Mouse (Mus musculus): ENCODE measurements at regions not wholly inside any gene's neighbourhood (a gene's known extent, or its start where the extent isn't known, plus 50 kb on each side); places are given as distances from the start of the nearest gene placed in this dataset.

DNA sequence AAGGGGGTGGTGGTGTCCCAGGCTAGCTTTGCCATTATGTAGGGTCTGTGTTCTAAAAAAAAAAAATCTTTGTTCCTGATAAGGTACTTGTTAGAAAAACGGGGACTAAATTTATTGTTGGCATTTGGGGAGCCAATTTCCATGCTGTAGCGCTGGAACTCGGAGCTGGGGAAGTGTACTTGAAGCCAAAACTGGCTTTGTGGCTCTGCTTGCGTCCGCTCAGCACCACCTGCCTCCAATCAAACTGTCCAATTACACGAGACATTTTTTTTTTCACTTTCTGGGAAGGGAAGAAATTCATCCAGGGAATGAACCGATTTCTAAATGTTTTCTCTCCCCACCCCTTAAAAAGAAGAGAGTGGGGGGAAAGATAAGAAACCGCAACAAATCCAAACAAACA is 138.1 kb upstream of the Id2 start:
- no peak for TF ChIP-seq CTCF (IDR thresholded peaks at IDR 0.05)
- no peak overlapping the region for H3K4me2 ChIP-seq (ENCODE audit: low read depth, low read length, poor library complexity, severe bottlenecking)
- no peaks in the 10 kb centered on the region for H3K27me3 ChIP-seq (ENCODE audit: insufficient read depth, low read length)
- WGBS, result 67% methylated on average over 8 of the region's 8 CpGs
- no peaks in the 10 kb centered on the region for H3K4me1 ChIP-seq (ENCODE audit: insufficient read depth, low read length)
- no peak overlapping the region for H3K4me3 ChIP-seq (ENCODE audit: low read depth, low read length)
- no peaks in the 10 kb centered on the region for H3K9me3 ChIP-seq (ENCODE audit: low read length)
- H3K36me3 ChIP-seq (ENCODE audit: insufficient read depth, low read length), result no peaks in the 10 kb centered on the region
- H3K9ac ChIP-seq (replicated peaks; ENCODE audit: low read length, poor library complexity, severe bottlenecking), result no peak overlapping the region
- ATAC-seq (ENCODE audit: low FRiP score), result no peak
- no peak overlapping the region for H3K27ac ChIP-seq (ENCODE audit: low read depth, low read length)
- no peak for DNase-seq (ENCODE audit: low spot score)

DNA sequence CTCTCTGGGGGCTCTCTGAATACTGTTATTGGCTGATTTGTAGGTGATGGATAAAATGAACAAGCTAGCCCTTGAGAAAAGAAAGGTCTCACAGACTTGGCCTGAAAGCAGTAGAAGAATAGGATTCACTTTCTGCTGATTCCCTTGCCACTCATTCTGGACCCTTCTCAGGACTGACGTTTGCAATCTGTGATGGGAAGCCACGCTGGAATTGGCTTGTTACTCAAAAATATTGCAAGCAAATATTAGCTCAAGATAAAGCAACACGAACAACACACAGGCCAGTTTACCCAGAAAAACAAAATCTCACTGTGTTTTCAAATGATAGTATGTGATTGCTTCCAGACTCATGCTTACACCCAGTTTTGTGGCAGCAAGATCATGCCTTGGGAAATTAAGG is 137.7 kb upstream of the Id2 start:
- DNase-seq (ENCODE audit: low spot score) (no peak), ATAC-seq (ENCODE audit: low FRiP score) (no peak)
- H3K27ac ChIP-seq (ENCODE audit: low read depth, low read length), result no peak overlapping the region
- H3K4me2 ChIP-seq (ENCODE audit: low read depth, low read length, poor library complexity, severe bottlenecking), result no peak overlapping the region
- H3K36me3 ChIP-seq (ENCODE audit: insufficient read depth, low read length), result no peaks in the 10 kb centered on the region
- no peaks in the 10 kb centered on the region for H3K27me3 ChIP-seq (ENCODE audit: insufficient read depth, low read length)
- no peaks in the 10 kb centered on the region for H3K9me3 ChIP-seq (ENCODE audit: low read length)
- no peak overlapping the region for H3K4me3 ChIP-seq (ENCODE audit: low read depth, low read length)
- WGBS, result 65% methylated on average over 3 of the region's 3 CpGs
- no peaks in the 10 kb centered on the region for H3K4me1 ChIP-seq (ENCODE audit: insufficient read depth, low read length)
- no peak overlapping the region for H3K9ac ChIP-seq (replicated peaks; ENCODE audit: low read length, poor library complexity, severe bottlenecking)
- no peak for TF ChIP-seq CTCF (IDR thresholded peaks at IDR 0.05)

DNA sequence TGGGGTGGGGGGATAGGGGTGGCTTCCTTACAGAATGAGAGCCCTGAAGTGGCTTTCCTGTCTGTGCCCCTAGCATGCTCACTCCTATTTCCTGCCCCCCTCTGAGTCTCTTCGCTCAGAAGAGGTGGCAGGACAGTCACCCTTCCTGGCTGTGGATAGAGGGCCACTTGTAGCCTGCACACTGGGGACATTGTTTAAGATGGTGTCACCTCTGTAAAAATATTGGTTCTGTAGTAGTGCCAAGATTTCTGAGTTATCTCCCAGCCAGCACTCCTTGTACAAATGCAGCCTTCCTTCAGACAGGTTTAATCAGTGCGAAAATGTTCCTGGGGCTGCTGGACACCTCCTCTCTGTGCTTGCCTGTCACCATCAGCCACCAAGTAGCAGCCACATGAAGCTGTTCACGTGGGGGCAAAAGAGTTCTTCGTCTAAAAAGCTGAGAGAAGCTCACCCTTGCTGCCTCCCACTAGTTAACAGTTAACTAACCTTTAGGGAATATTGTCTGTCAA is 136.1 kb upstream of the Id2 start:
- H3K4me1 ChIP-seq (ENCODE audit: insufficient read depth, low read length), result no peaks in the 10 kb centered on the region
- no peak overlapping the region for H3K4me2 ChIP-seq (ENCODE audit: low read depth, low read length, poor library complexity, severe bottlenecking)
- H3K9me3 ChIP-seq (ENCODE audit: low read length), result no peaks in the 10 kb centered on the region
- H3K27me3 ChIP-seq (ENCODE audit: insufficient read depth, low read length), result no peaks in the 10 kb centered on the region
- WGBS, result 79% methylated on average over 4 of the region's 4 CpGs
- DNase-seq (ENCODE audit: low spot score) (no peak), ATAC-seq (ENCODE audit: low FRiP score) (no peak)
- H3K27ac ChIP-seq (ENCODE audit: low read depth, low read length), result no peak overlapping the region
- no peak overlapping the region for H3K4me3 ChIP-seq (ENCODE audit: low read depth, low read length)
- H3K9ac ChIP-seq (replicated peaks; ENCODE audit: low read length, poor library complexity, severe bottlenecking), result no peak overlapping the region
- TF ChIP-seq CTCF (IDR thresholded peaks at IDR 0.05), result no peak
- H3K36me3 ChIP-seq (ENCODE audit: insufficient read depth, low read length), result no peaks in the 10 kb centered on the region

GRCm38 (mm10) chr12:25232358-25233026 is 135.6 kb upstream of the Id2 start:
- Histone ChIP-seq H3K9ac (replicated peaks; ENCODE audit: low read length, poor library complexity, severe bottlenecking) (no peak overlapping the region), H3K27me3 (ENCODE audit: insufficient read depth, low read length) (no peaks in the 10 kb centered on the region), H3K9me3 (ENCODE audit: low read length) (no peaks in the 10 kb centered on the region), H3K4me1 (ENCODE audit: insufficient read depth, low read length) (no peaks in the 10 kb centered on the region), H3K36me3 (ENCODE audit: insufficient read depth, low read length) (no peaks in the 10 kb centered on the region), H3K4me2 (ENCODE audit: low read depth, low read length, poor library complexity, severe bottlenecking) (no peak overlapping the region), H3K27ac (ENCODE audit: low read depth, low read length) (no peak overlapping the region), H3K4me3 (ENCODE audit: low read depth, low read length) (no peak overlapping the region)
- 80% methylated on average over 5 of the region's 5 CpGs for WGBS
- DNase-seq (ENCODE audit: low spot score) (no peak), ATAC-seq (ENCODE audit: low FRiP score) (no peak)
- TF ChIP-seq CTCF (IDR thresholded peaks at IDR 0.05), result no peak

GRCm38 (mm10) chr12:25228708-25229107 is 131.8 kb upstream of the Id2 start:
- no peak overlapping the region for H3K4me3 ChIP-seq (ENCODE audit: low read depth, low read length)
- no peaks in the 10 kb centered on the region for H3K27me3 ChIP-seq (ENCODE audit: insufficient read depth, low read length)
- ATAC-seq (ENCODE audit: low FRiP score) (no peak), DNase-seq (ENCODE audit: low spot score) (no peak)
- no peak overlapping the region for H3K4me2 ChIP-seq (ENCODE audit: low read depth, low read length, poor library complexity, severe bottlenecking)
- H3K9me3 ChIP-seq (ENCODE audit: low read length), result no peaks in the 10 kb centered on the region
- no peak for TF ChIP-seq CTCF (IDR thresholded peaks at IDR 0.05)
- WGBS, result 85% methylated on average over 2 of the region's 2 CpGs
- no peaks in the 10 kb centered on the region for H3K4me1 ChIP-seq (ENCODE audit: insufficient read depth, low read length)
- no peak overlapping the region for H3K27ac ChIP-seq (ENCODE audit: low read depth, low read length)
- H3K36me3 ChIP-seq (ENCODE audit: insufficient read depth, low read length), result no peaks in the 10 kb centered on the region
- H3K9ac ChIP-seq (replicated peaks; ENCODE audit: low read length, poor library complexity, severe bottlenecking), result no peak overlapping the region

GRCm38 (mm10) chr12:25227736-25228135 is 130.8 kb upstream of the Id2 start:
- no peak overlapping the region for H3K9ac ChIP-seq (replicated peaks; ENCODE audit: low read length, poor library complexity, severe bottlenecking)
- H3K4me3 ChIP-seq (ENCODE audit: low read depth, low read length), result no peak overlapping the region
- WGBS, result 94% methylated on average over 4 of the region's 4 CpGs
- no peaks in the 10 kb centered on the region for H3K27me3 ChIP-seq (ENCODE audit: insufficient read depth, low read length)
- no peak for DNase-seq (ENCODE audit: low spot score)
- no peaks in the 10 kb centered on the region for H3K9me3 ChIP-seq (ENCODE audit: low read length)
- ATAC-seq (ENCODE audit: low FRiP score), result no peak
- no peak for TF ChIP-seq CTCF (IDR thresholded peaks at IDR 0.05)
- H3K27ac ChIP-seq (ENCODE audit: low read depth, low read length), result no peak overlapping the region
- no peaks in the 10 kb centered on the region for H3K4me1 ChIP-seq (ENCODE audit: insufficient read depth, low read length)
- H3K4me2 ChIP-seq (ENCODE audit: low read depth, low read length, poor library complexity, severe bottlenecking), result no peak overlapping the region
- H3K36me3 ChIP-seq (ENCODE audit: insufficient read depth, low read length), result no peaks in the 10 kb centered on the region

Data from midbrain, postnatal 0 days (tissue).